ENCODE assay signal across 8 mouse cellular contexts in the genomic region with DNA sequence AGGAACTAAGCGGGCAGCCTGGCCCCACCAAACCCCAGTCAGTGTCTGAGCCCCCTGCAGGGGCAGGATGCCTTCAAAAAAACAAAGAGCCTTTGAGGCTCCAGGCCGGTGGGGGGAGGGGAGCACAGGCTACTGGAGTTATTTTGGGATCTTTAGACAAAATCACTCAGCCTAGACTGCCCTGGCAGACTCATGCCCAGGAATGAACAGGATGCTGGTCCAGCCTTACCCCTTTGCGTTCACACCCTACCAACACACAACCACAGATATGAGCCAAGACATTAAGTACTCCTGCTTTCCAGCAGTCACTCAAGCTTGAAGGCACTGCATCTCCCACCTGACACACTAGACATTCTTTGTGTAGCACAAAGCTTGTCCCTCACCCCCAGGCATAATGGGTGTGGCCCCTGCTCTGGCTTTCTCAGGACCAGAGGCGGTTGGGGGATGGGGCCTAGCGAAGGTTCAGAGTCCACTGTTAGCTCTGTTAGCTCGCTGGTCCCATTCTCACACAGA. TPM values are rescaled to one million over a fixed set of nuclear protein-coding genes. Genes with fewer than 3 reads are reported as not detected.
DNase-seq lines count a peak whose midpoint lies in the region; ATAC-seq and TF ChIP-seq lines count a peak whose summit lies in the region.

No protein-coding gene starts in this region.

- H3K4me3 ChIP-seq in layer of hippocampus, adult 2 months, result no peak overlapping the region
- no peak overlapping the region for H3K4me3 ChIP-seq in forebrain, embryonic 11.5 days (ENCODE audit: low read depth, low read length)

- DNase-seq in layer of hippocampus, adult 2 months (ENCODE audit: low spot score in 2 of 2), result peak in 1 of 2 experiments; percentile 34
- DNase-seq in layer of hippocampus, postnatal 36 days, result no peak
- peak; percentile 78 for DNase-seq in forebrain, embryonic 11.5 days (ENCODE audit: low spot score)
- peak; percentile 72 for DNase-seq in kidney, adult 9 months
- peak; percentile 45 for DNase-seq in lung, postnatal 14 days
- no peak for DNase-seq in urinary bladder, postnatal 10 days (ENCODE audit: low spot score)
- DNase-seq in adrenal gland, adult 8-10 months, result no peak

- H3K9me3 ChIP-seq in forebrain, embryonic 11.5 days (ENCODE audit: control insufficient read depth, low read length), result no peaks in the 10 kb centered on the region

- peak overlapping the region; percentile 79 for H3K27ac ChIP-seq in layer of hippocampus, adult 2 months
- peak overlapping the region; percentile 90 for H3K27ac ChIP-seq in forebrain, embryonic 11.5 days (ENCODE audit: low read depth, low read length)

- H3K4me1 ChIP-seq in forebrain, embryonic 11.5 days (replicated peaks; ENCODE audit: control insufficient read depth, insufficient read depth, low read length), result peaks cover 69% of the 10 kb centered on the region

- no peaks in the 10 kb centered on the region for H3K27me3 ChIP-seq in forebrain, embryonic 11.5 days (ENCODE audit: control insufficient read depth, insufficient read depth, low read length)

- peak; percentile 24; the same call in 1 of the 2 replicates for TF ChIP-seq CTCF in layer of hippocampus, adult 2 months (conservative IDR thresholded peaks at IDR 0.05)

- ATAC-seq in forebrain, embryonic 11.5 days (replicated peaks; ENCODE audit: low FRiP score), result peak; percentile 56
- ATAC-seq in erythroblast, adult 5-6 weeks (replicated peaks; ENCODE audit: low FRiP score, poor library complexity, severe bottlenecking), result no peak

- peak overlapping the region; percentile 36 for H3K9ac ChIP-seq in forebrain, embryonic 11.5 days (ENCODE audit: low read length)

- H3K4me2 ChIP-seq in forebrain, embryonic 11.5 days (ENCODE audit: low read depth, low read length, severe bottlenecking), result peak overlapping the region; percentile 19; the same call in 1 of the 2 replicates

- 4% methylated on average over 6 of the region's 6 CpGs for WGBS in forebrain, embryonic 11.5 days

- peaks cover 2% of the 10 kb centered on the region; the same call in 1 of the 2 replicates for H3K36me3 ChIP-seq in forebrain, embryonic 11.5 days (ENCODE audit: control insufficient read depth, insufficient read depth, low read length)

RNA-seq across cellular contexts. Expression of a gene that starts 8.4 kb away (rescaled TPM):
- total RNA-seq in layer of hippocampus, adult 2 months (2021), result 100 to 1,000 TPM; 146 to 148 TPM
- total RNA-seq in layer of hippocampus, postnatal 36 days (2021), result 100 to 1,000 TPM; 142 to 154 TPM
- 97.0 and 108 TPM in 2 replicates for polyA plus RNA-seq in forebrain, embryonic 11.5 days (2014; fragmentation: Nextera tagmentation; extraction: Ambion mirVana)
- total RNA-seq in adrenal gland, adult 8-10 months (2022), result 10 to 100 TPM; 29.7 to 54.3 (median 41.1) TPM
- 24.2 and 26.7 TPM in 2 replicates for total RNA-seq in erythroblast, adult 5-6 weeks (2015; ENCODE audit: low replicate concordance)
- total RNA-seq in erythroblast, adult 5-6 weeks (2017; ENCODE audit: low replicate concordance), result 22.9 and 27.7 TPM in 2 replicates

RNA-seq across cellular contexts. Expression of a gene that starts 11.8 kb away (rescaled TPM):
- total RNA-seq in layer of hippocampus, adult 2 months (2021), result 1 to 10 TPM in 1 of 2 experiments, under 1 TPM in 1; 0.87 to 1.3 TPM
- 1 to 10 TPM in 1 of 2 experiments, not detected in 1; 1.9 TPM for total RNA-seq in layer of hippocampus, postnatal 36 days (2021)
- 0.35 and 0.37 TPM in 2 replicates for polyA plus RNA-seq in forebrain, embryonic 11.5 days (2014; fragmentation: Nextera tagmentation; extraction: Ambion mirVana)
- 1 to 10 TPM; 3.1 to 3.9 (median 3.6) TPM for total RNA-seq in adrenal gland, adult 8-10 months (2022)
- 70.9 and 108 TPM in 2 replicates for total RNA-seq in erythroblast, adult 5-6 weeks (2015; ENCODE audit: low replicate concordance)
- 185 and 281 TPM in 2 replicates for total RNA-seq in erythroblast, adult 5-6 weeks (2017; ENCODE audit: low replicate concordance)

RNA-seq across cellular contexts. Expression of a gene that starts 14.2 kb away (rescaled TPM):
- total RNA-seq in layer of hippocampus, adult 2 months (2021), result 1 to 10 TPM; 5.6 to 7.1 TPM
- total RNA-seq in layer of hippocampus, postnatal 36 days (2021), result 1 to 10 TPM; 5.5 to 6.6 TPM
- 2.0 and 2.3 TPM in 2 replicates for polyA plus RNA-seq in forebrain, embryonic 11.5 days (2014; fragmentation: Nextera tagmentation; extraction: Ambion mirVana)
- 1 to 10 TPM; 3.0 to 6.5 (median 4.8) TPM for total RNA-seq in adrenal gland, adult 8-10 months (2022)
- total RNA-seq in erythroblast, adult 5-6 weeks (2015; ENCODE audit: low replicate concordance), result 8.3 and 18.6 TPM in 2 replicates
- total RNA-seq in erythroblast, adult 5-6 weeks (2017; ENCODE audit: low replicate concordance), result 29.9 and 35.8 TPM in 2 replicates

RNA-seq across cellular contexts. Expression of a gene that starts 26.8 kb away (rescaled TPM):
- total RNA-seq in layer of hippocampus, adult 2 months (2021), result under 1 TPM; 0.26 to 0.44 TPM
- under 1 TPM; 0.28 to 0.37 TPM for total RNA-seq in layer of hippocampus, postnatal 36 days (2021)
- polyA plus RNA-seq in forebrain, embryonic 11.5 days (2014; fragmentation: Nextera tagmentation; extraction: Ambion mirVana), result 1.4 and 1.6 TPM in 2 replicates
- 1 to 10 TPM; 3.1 to 7.0 (median 5.3) TPM for total RNA-seq in adrenal gland, adult 8-10 months (2022)
- 2.3 and 3.6 TPM in 2 replicates for total RNA-seq in erythroblast, adult 5-6 weeks (2015; ENCODE audit: low replicate concordance)
- 4.3 and 4.9 TPM in 2 replicates for total RNA-seq in erythroblast, adult 5-6 weeks (2017; ENCODE audit: low replicate concordance)

RNA-seq across cellular contexts. Expression of a gene that starts 45.8 kb away (rescaled TPM):
- total RNA-seq in layer of hippocampus, adult 2 months (2021), result 10 to 100 TPM; 41.4 to 43.1 TPM
- total RNA-seq in layer of hippocampus, postnatal 36 days (2021), result 10 to 100 TPM; 43.1 to 44.9 TPM
- 26.7 and 27.2 TPM in 2 replicates for polyA plus RNA-seq in forebrain, embryonic 11.5 days (2014; fragmentation: Nextera tagmentation; extraction: Ambion mirVana)
- total RNA-seq in adrenal gland, adult 8-10 months (2022), result 10 to 100 TPM; 23.8 to 44.1 (median 32.9) TPM
- total RNA-seq in erythroblast, adult 5-6 weeks (2015; ENCODE audit: low replicate concordance), result 11.0 and 11.1 TPM in 2 replicates
- total RNA-seq in erythroblast, adult 5-6 weeks (2017; ENCODE audit: low replicate concordance), result 9.9 and 12.8 TPM in 2 replicates

Comparison
In these comparisons a context has a peak if more than half of its experiments do, and no peak if none do; other contexts are left out.
1. DNase-seq: peak in forebrain, embryonic 11.5 days (single experiment), kidney, adult 9 months (single experiment) and lung, postnatal 14 days (single experiment); none in layer of hippocampus, postnatal 36 days (0 of 2), urinary bladder, postnatal 10 days (single experiment) and adrenal gland, adult 8-10 months (single experiment).
2. RNA of a gene that starts 11.8 kb away (total RNA-seq): 70.9 to 281 TPM in erythroblast, adult 5-6 weeks; 3.1 to 3.9 TPM in adrenal gland, adult 8-10 months, 1.9 TPM in layer of hippocampus, postnatal 36 days and 0.87 to 1.3 TPM in layer of hippocampus, adult 2 months; every median in the first group is over 10 times any median in the second.